Mouse (Mus musculus) brown adipose tissue, adult 24 weeks (tissue): ENCODE results near the gene Tnip2. TPM values are rescaled to one million over a fixed set of nuclear protein-coding genes. Genes with fewer than 3 reads are reported as not detected.

Experiments
- H3K27ac ChIP-seq: fragments of 200-500 bp; replicated peaks from 2 replicates; pipeline ENCODE4 v1.5.1; 2012; ENCODE audit warnings: low read depth, mild to moderate bottlenecking, low read length
- H3K4me1 ChIP-seq: fragments of 200-500 bp; 2 replicates; pipeline ENCODE4 v1.6.1; 2012; ENCODE audit warnings: low read length, mixed read lengths; ENCODE audit not compliant: control insufficient read depth, insufficient read depth, insufficient read length
- H3K4me3 ChIP-seq: fragments of 200-500 bp; 2 replicates; pipeline ENCODE4 v1.5.1; 2012; ENCODE audit warnings: low read depth, mild to moderate bottlenecking, low read length, moderate library complexity; ENCODE audit not compliant: insufficient read depth
- polyA plus RNA-seq: library from polyadenylated mRNA; stranded (reverse); fragments of >200 nt; gene quantifications from 2 replicates; pipeline ENCODE4 v1.2.4, GENCODE M21; 2012; ENCODE audit not compliant: missing spikeins, insufficient read depth, insufficient read length

Gene Tnip2
- polyA plus RNA-seq, 1 experiment = 4.8 TPM

DNA sequence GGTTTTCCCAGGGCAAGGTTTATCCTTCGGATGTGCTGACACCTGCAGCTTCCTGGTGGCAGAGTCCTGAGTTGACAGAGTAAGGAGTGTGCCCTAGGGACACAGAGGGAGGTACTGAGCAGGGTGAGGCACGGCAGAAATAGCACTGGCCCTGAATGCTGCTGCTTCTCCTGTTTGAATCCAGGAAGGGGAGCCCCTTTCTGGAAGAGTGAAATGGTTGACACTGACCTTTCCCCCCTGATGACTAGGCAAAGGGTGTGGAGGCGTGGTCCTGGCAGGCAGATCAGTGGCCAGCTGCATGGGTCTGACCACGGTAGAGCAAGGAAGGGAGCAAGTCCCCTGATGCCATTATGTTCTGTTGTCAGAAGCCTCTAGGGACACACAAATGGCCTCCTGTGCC, 16.9 kb upstream of the Tnip2 start:
- H3K4me3 ChIP-seq = no peak overlapping the region
- no peak overlapping the region for H3K27ac ChIP-seq
- H3K4me1 ChIP-seq = peaks cover 16% of the 10 kb centered on the region

DNA sequence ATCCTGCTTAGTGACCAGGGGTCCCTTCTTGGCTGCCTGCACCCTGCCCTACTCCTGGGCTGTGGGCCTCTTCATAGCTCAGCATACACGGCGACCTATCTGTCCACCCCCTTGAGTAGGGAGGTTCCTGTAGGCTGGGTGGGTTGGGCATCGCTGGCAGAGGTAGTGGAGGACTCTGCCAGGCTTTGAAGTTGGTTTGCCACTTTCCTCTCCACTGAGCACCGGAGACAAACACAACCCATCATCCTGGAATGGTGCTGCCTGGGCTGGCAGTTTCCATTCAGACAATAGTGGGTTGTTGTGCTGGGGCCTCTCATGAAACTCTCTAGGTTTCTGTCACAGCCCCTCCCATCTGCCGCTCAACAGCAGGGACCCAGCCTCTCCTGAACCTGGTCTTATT, 16.3 kb upstream of the Tnip2 start:
- H3K4me3 ChIP-seq = no peak overlapping the region
- no peak overlapping the region; the same call in 1 of the 2 replicates for H3K27ac ChIP-seq
- peaks cover 13% of the 10 kb centered on the region for H3K4me1 ChIP-seq

DNA sequence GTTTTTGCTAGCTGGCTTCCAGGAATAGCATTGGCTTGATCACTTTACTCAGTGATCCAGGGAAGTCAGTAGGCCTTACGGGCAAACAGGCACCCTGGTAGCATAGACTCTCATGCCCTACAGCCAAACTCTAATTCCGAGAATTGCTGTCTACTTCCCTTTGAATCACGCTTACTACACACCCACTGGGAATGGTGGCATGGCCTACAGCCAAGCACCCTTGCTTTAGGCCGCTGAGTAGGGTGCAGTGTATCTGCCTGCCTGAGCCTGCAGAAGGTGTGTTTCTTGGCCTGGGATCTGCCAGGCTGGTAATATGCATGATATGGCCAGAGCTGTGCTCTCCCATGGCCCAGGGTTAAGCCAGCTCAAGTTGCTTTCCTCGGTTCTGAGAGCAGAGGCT, 14.9 kb upstream of the Tnip2 start:
- peak overlapping the region; percentile 46 for H3K27ac ChIP-seq
- no peak overlapping the region for H3K4me3 ChIP-seq
- peaks cover 11% of the 10 kb centered on the region; the same call in 1 of the 2 replicates for H3K4me1 ChIP-seq

DNA sequence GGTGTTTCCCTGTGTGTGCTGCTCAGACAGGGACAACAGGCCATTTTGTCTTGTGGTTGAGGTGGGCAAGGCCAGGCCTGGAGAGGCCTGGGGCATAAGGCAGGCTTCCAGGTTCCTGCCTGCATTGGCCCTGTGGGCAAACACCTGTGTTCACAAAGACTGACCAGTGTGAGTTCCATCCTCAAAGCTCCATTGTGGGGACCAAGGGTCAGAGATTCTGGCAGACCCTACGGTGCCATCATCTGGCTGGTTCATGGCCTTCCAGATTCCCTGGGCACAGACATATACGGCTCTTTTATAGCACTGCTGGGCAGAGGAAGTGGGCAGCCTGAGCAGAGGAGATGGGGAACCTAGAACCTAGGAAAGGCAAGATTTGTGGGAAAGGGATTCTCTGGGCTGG, 13.6 kb upstream of the Tnip2 start:
- peak overlapping the region; percentile 4; the same call in 1 of the 2 replicates for H3K4me3 ChIP-seq
- 0 out of 2 replicates have a peak overlapping the region, but pooled peaks have one; percentile 11 for H3K27ac ChIP-seq
- peaks cover 11% of the 10 kb centered on the region; the same call in 1 of the 2 replicates for H3K4me1 ChIP-seq

DNA sequence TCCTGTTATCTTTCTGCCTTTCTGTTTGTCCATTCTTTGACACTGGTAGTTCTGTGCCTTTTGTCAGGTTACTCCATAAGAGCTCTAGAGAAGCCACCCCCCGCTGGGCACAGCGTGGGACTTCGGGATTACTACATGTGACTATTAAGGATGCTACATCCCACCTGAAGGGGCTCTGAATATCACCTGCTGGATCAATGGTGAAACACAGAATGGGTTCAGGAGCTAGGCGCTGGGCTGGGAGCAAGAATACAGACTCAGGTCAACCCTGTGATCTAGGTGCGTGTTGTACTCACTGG, 12.6 kb upstream of the Tnip2 start:
- Histone ChIP-seq H3K4me1 (peaks cover 11% of the 10 kb centered on the region; the same call in 1 of the 2 replicates), H3K4me3 (peak overlapping the region; percentile 66), H3K27ac (peak overlapping the region; percentile 2; the same call in 1 of the 2 replicates)

DNA sequence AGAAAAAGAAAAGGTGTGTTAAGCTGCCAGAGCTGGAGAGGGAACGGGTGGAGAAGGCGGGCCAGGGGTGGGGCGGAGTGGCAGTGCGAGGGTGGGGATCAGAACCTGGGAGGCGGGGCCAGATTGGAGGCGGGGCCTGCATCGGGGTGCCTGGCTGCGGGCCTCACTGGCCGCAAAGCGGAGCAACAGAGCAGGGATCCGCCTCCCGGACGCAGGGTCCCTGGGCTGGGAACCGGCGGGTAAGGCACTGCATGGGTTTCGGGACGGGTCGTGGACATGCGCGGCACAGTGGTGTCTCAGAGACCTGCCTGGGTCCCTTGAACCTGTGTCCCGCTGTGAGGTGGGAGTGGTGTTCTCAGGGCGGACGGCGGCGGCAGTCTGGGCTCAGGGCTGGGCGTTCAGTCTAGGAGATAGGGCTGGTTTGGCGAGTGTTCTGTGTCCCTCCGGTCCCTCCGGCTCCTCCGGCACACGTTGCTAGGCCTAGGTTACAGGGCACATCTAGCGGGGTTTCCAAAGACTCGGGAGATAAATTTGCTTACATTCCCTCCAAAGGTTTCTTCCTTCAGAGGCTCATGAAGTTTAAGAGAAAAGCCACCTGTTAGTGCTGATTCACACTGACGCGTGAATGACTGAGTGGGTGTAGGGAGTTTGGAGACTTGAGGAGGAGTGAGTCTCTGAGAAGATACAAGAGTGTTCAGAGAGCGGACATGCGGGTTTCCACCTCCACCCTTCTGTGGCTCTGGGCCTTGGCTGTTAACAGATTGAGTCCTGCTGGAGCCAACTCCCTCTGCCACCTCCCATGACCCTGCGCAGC, 12.1 kb upstream of the Tnip2 start, which contains the start of gene Sh3bp2:
TSS of gene Sh3bp2 (plus strand) at position 176 of the 814 bp plus-strand sequence.
- Histone ChIP-seq H3K27ac (peak within 1 kb of the TSS; percentile 2), H3K4me3 (peak within 1 kb of the TSS; percentile 66), H3K4me1 (peaks cover 10% of the 10 kb centered on the region)

DNA sequence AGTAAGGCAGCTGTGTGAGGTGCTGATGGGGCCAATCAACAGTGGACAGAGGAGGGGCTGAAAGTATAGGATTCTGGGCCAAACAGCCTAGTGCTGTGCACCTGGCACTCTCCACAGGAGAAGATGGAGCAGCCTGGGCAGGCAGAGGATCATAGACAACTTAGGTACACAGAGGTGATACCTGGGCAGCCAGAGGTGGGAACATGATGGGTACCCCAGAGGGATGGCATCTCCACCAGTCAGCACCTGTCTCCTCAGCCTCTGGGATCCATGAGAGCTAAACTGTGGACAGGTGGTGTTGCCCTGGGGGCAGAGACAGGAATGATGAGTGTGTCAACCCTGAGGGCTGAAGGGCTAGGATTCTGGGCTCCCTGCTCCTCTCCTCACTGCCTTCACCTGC, 10.7 kb upstream of the Tnip2 start:
- no peak overlapping the region for H3K4me3 ChIP-seq
- no peak overlapping the region for H3K27ac ChIP-seq
- H3K4me1 ChIP-seq = peaks cover 7% of the 10 kb centered on the region

DNA sequence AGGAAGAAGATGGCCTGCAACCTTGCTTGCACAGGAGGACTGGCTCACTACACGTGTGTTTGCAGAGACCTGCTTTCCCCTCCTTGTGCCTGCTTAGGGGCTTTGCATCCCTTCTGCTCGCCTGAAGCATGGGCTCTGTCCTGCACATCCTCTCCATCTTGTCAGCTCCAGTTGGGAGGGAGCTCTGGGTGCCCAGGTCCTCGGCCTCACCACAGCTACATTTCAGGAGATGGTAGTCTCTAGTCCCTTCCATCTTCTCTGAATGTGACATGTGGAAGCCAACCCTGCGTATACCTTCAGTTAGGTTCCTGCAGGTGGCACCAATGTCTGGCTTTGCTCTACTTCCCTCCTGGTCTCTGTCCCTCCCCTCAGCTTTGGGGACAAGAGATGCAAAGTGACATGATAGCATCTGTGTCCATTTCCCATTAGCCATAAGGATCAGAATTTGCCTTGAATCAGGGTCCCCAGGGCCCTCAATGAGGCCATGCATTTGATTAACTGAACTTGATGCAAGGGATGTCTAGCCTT, 10.2 kb upstream of the Tnip2 start:
- no peak overlapping the region for H3K4me3 ChIP-seq

DNA sequence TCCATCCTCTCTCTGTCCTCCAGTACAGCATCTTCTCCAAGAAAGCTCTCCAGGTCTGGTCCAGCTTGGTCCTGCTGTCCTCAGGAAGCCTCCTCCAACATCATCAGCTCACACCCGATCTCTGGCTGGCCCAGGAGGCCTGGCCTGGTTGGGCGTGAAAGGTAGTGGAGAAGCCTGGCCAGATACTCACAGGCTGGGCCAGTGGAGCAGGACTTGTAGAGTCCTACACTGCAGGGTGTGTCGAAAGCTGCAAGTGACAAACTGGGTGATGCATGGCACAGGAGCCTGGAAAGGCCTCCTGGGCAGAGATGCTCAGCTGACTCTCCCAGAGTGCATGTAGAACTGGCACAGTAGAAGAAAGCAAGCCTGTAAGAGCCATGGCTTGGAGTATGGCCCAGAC, 7.5 kb upstream of the Tnip2 start:
- Histone ChIP-seq H3K27ac (no peak overlapping the region), H3K4me1 (peaks cover 2% of the 10 kb centered on the region; the same call in 1 of the 2 replicates), H3K4me3 (no peak overlapping the region)

More for the DNA sequence above, 10.2 kb upstream of the Tnip2 start:
- H3K27ac ChIP-seq = no peak overlapping the region
- peaks cover 7% of the 10 kb centered on the region for H3K4me1 ChIP-seq

DNA sequence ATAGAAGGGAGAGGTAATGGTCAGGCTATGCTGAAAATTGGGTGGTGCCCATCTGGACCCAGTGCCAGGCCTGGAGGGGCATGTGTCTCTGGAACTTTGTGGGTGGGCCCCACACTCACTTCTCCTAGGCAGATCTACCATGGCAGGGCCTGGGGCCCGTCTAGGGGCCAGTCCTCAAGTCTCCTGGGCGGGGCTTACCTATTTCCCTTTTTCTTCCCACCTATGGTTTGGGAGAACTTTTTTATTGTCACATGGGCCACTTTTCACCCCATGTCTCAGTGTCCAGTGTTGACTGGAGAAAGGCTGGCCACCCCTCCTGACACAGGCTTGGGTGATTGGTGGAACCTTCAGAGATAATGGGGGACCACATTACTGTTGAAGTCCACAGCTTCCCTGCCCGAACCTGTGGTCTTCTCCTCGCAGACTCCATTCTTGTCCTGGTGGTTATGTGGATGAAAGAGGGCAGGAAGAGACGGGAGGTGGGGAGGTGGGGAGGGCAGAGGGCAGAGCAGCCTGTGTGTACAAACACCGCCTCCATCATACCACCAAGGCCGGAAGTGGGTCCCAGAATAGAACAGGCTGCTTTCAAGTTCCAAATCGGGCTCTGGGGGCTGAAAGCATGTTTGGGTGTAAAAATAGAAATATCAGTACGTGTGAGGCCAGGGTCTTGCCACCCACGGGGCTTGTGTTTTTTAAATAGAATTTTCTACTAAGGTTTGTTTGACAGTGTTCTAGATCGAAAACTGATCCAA, 6.8 kb upstream of the Tnip2 start:
- Histone ChIP-seq H3K4me3 (no peak overlapping the region), H3K4me1 (peaks cover 2% of the 10 kb centered on the region; the same call in 1 of the 2 replicates), H3K27ac (no peak overlapping the region)

DNA sequence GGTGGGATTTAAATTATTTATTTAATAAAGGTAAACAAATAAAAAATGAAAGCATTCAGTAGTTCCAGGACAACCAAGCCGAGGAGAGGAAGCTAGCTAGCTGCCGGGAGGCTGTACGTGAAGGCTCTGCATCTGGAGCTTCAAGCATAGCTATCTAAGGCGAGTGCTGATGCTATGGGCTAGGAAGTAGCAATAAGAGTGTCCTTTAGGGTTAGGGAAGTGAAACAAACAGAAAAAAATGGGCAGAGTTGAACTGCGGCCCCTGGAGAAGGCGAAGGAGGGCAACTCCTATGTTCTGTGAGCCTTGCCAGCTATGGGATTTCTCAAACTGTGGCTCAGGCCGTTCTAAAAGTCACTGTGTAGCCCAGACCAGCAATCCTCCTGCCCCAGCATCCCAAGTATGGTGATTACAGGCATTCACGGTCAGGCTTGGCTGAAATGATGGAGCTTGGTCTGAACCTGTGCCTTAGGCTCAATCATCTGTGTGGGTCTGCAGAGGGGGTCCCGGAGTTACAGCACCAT, 5.7 kb upstream of the Tnip2 start:
- Histone ChIP-seq H3K4me1 (peaks cover 2% of the 10 kb centered on the region; the same call in 1 of the 2 replicates), H3K27ac (peak overlapping the region; percentile 27), H3K4me3 (no peak overlapping the region)

DNA sequence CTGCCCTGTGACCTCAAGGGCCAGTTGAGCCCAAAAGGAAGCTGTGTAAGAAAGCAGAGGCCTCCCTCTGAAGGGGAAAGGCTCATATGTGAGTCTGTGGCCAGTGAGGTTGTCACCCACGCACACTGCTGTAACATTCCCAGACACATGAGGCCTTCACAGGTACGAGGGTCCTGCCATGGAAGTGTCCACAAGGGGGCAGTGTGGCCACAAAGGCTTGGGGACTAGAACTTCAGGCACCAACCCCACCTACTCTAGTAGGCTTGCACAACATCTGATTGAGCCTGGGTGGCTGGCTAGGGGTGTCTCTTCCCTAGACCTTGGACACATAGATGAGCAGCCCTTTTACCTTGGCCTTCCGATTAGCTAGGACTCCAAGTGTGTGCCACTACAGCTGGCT, 4.1 kb upstream of the Tnip2 start:
- H3K27ac ChIP-seq = no peak overlapping the region
- H3K4me1 ChIP-seq = peaks cover 4% of the 10 kb centered on the region
- no peak overlapping the region for H3K4me3 ChIP-seq

DNA sequence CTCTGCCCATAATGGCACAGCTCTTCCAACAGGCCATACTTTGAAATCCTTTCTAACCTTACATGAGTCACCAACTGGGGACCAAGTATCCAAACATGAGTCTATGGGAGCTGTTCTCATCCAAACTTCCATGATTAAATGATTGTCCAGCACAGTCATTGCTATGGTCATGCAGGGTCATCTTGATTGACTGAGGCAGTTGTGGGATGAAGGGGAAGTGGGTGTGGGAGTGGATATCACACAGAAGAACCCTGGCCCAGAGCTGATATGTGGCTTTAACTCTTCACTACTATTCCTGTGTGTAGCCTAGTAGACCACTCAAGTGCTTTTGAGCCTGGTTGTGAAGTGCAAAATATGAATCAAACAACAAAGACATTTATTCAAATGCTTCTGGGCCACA, 1.3 kb upstream of the Tnip2 start:
- Histone ChIP-seq H3K4me1 (peaks cover 8% of the 10 kb centered on the region; the same call in 1 of the 2 replicates), H3K27ac (no peak overlapping the region), H3K4me3 (no peak overlapping the region)

DNA sequence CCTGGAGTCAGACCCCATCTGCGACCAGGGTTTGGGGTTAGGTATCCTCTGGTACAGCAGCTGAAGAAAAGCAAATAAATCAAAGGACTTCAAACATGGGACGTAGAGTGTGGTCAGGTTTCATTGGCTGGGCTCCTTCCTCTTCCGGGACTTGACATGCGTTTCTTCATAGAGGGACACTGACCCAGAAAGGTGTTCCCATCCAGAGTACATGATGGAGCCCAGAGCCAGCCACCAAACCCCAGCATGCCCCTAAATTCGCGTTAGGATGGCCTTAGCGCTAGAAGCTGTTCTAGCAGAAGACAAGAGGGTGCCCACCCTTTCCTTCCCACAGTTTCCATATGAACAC, 401 bp upstream of the Tnip2 start:
- H3K27ac ChIP-seq = peak overlapping the region; percentile 67
- peaks cover 8% of the 10 kb centered on the region; the same call in 1 of the 2 replicates for H3K4me1 ChIP-seq
- peak overlapping the region; percentile 77 for H3K4me3 ChIP-seq

DNA sequence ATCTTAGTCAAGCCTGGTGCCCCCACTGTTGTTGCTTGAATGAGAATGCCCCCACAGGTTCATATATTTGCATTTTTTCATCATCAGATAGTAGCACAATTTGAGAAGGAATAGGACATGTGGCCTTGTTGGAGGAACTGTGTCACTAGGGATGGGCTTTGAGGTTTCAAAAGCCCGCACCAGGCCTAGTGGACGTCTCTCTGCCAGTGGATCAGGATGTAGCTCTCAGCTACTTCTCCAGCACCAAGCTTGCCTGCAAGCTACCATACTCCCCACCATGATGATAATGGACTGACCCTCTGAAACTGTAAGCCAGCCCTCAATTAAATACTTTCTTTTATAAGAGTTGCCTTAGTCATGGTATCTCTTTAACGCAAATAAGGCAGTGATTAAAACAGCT, 1.3 kb downstream of the Tnip2 start:
- Histone ChIP-seq H3K4me3 (peak overlapping the region; percentile 21; the same call in 1 of the 2 replicates), H3K4me1 (peaks cover 8% of the 10 kb centered on the region; the same call in 1 of the 2 replicates)

More for the DNA sequence above, 1.3 kb downstream of the Tnip2 start:
- H3K27ac ChIP-seq = no peak overlapping the region
